Mouse (Mus musculus): ENCODE results near the gene Stx6.

GRCm38 (mm10) chr1:155169935-155170334 lies 11.4 kb downstream of the Stx6 start:
- TF ChIP-seq CTCF (IDR thresholded peaks at IDR 0.05; ENCODE audit: low read depth, low read length) (no peak), POLR2A (IDR thresholded peaks at IDR 0.05; ENCODE audit: extremely low read depth, insufficient read depth, low read length) (no peak)
